Mouse (Mus musculus): ENCODE measurements around the gene Arhgef15. TPM values are rescaled to one million over a fixed set of nuclear protein-coding genes. Genes with fewer than 3 reads are reported as not detected.

Gene Arhgef15
- total RNA-seq, 1 experiment, result 2.5 TPM

GRCm38 (mm10) chr11:68933885-68934507 lies 23.3 kb downstream of the Arhgef15 start:
- Histone ChIP-seq H3K4me3 (ENCODE audit: insufficient read depth in 1 of 2, low read depth in 1 of 2, low read length in 2 of 2, poor library complexity in 1 of 2, severe bottlenecking in 1 of 2) (no peak overlapping the region), H3K9me3 (ENCODE audit: control insufficient read depth, insufficient read depth, low read depth, low read length) (no peaks in the 10 kb centered on the region), H3K4me1 (ENCODE audit: control insufficient read depth in 2 of 2, insufficient read depth in 2 of 2, low read length in 2 of 2, poor library complexity in 1 of 2) (no peaks in the 10 kb centered on the region), H3K27ac (ENCODE audit: insufficient read depth, low read depth, low read length, poor library complexity, severe bottlenecking) (no peak overlapping the region), H3K36me3 (ENCODE audit: control insufficient read depth, insufficient read depth, low read length, poor library complexity, severe bottlenecking) (no peaks in the 10 kb centered on the region), H3K9ac (ENCODE audit: insufficient read depth, low read depth, low read length, poor library complexity, severe bottlenecking) (no peak overlapping the region)
- in situ Hi-C loops (cut with MboI; ENCODE audit: low sequenced_read_pairs in 2 of 2, unreplicated experiment in 2 of 2), result no loop called here
- no peak for DNase-seq (ENCODE audit: low read depth, low spot score)
- no peak for TF ChIP-seq ZC3H11A (IDR thresholded peaks at IDR 0.05; ENCODE audit: borderline replicate concordance, low read depth, low read length)
- TF ChIP-seq MAFK (IDR thresholded peaks at IDR 0.05; ENCODE audit: insufficient read depth, low read depth, low read length), result no peak
- TF ChIP-seq CHD2 (IDR thresholded peaks at IDR 0.05; ENCODE audit: low read depth, low read length), result no peak
- no peak for TF ChIP-seq ZNF384 (IDR thresholded peaks at IDR 0.05; ENCODE audit: low read depth, low read length)
- TF ChIP-seq HCFC1 (IDR thresholded peaks at IDR 0.05; ENCODE audit: borderline replicate concordance, insufficient read depth, low read length), result no peak

GRCm38 (mm10) chr11:68929947-68930346 lies 27.3 kb downstream of the Arhgef15 start:
- TF ChIP-seq ZC3H11A (IDR thresholded peaks at IDR 0.05; ENCODE audit: borderline replicate concordance, low read depth, low read length), result no peak
- TF ChIP-seq MAFK (IDR thresholded peaks at IDR 0.05; ENCODE audit: insufficient read depth, low read depth, low read length), result no peak
- TF ChIP-seq CHD2 (IDR thresholded peaks at IDR 0.05; ENCODE audit: low read depth, low read length), result no peak
- no peak for TF ChIP-seq HCFC1 (IDR thresholded peaks at IDR 0.05; ENCODE audit: borderline replicate concordance, insufficient read depth, low read length)
- TF ChIP-seq ZNF384 (IDR thresholded peaks at IDR 0.05; ENCODE audit: low read depth, low read length), result no peak
- in situ Hi-C loops (cut with MboI; ENCODE audit: low sequenced_read_pairs in 2 of 2, unreplicated experiment in 2 of 2), result no loop called here
- no peak for DNase-seq (ENCODE audit: low read depth, low spot score)
- Histone ChIP-seq H3K36me3 (ENCODE audit: control insufficient read depth, insufficient read depth, low read length, poor library complexity, severe bottlenecking) (no peaks in the 10 kb centered on the region), H3K4me3 (ENCODE audit: insufficient read depth in 1 of 2, low read depth in 1 of 2, low read length in 2 of 2, poor library complexity in 1 of 2, severe bottlenecking in 1 of 2) (no peak overlapping the region), H3K4me1 (ENCODE audit: control insufficient read depth in 2 of 2, insufficient read depth in 2 of 2, low read length in 2 of 2, poor library complexity in 1 of 2) (peaks cover 0 to 3% of the 10 kb centered on the region in 2 experiments; a peak in 1 of 4 replicates), H3K27ac (ENCODE audit: insufficient read depth, low read depth, low read length, poor library complexity, severe bottlenecking) (no peak overlapping the region), H3K9ac (ENCODE audit: insufficient read depth, low read depth, low read length, poor library complexity, severe bottlenecking) (no peak overlapping the region), H3K9me3 (ENCODE audit: control insufficient read depth, insufficient read depth, low read depth, low read length) (no peaks in the 10 kb centered on the region)

- Histone ChIP-seq H3K4me3 (ENCODE audit: insufficient read depth in 1 of 2, low read depth in 1 of 2, low read length in 2 of 2, poor library complexity in 1 of 2, severe bottlenecking in 1 of 2) (no peak within 1 kb of the TSS), H3K36me3 (ENCODE audit: control insufficient read depth, insufficient read depth, low read length, poor library complexity, severe bottlenecking) (no peaks in the 10 kb centered on the region), H3K27ac (ENCODE audit: insufficient read depth, low read depth, low read length, poor library complexity, severe bottlenecking) (no peak within 1 kb of the TSS), H3K4me1 (ENCODE audit: control insufficient read depth in 2 of 2, insufficient read depth in 2 of 2, low read length in 2 of 2, poor library complexity in 1 of 2) (peaks cover 0 to 3% of the 10 kb centered on the region in 2 experiments; a peak in 1 of 4 replicates), H3K9me3 (ENCODE audit: control insufficient read depth, insufficient read depth, low read depth, low read length) (no peaks in the 10 kb centered on the region), H3K9ac (ENCODE audit: insufficient read depth, low read depth, low read length, poor library complexity, severe bottlenecking) (no peak within 1 kb of the TSS)
- no peak for TF ChIP-seq MAFK (IDR thresholded peaks at IDR 0.05; ENCODE audit: insufficient read depth, low read depth, low read length)
- TF ChIP-seq CHD2 (IDR thresholded peaks at IDR 0.05; ENCODE audit: low read depth, low read length), result no peak
- TF ChIP-seq HCFC1 (IDR thresholded peaks at IDR 0.05; ENCODE audit: borderline replicate concordance, insufficient read depth, low read length), result no peak
- TF ChIP-seq ZC3H11A (IDR thresholded peaks at IDR 0.05; ENCODE audit: borderline replicate concordance, low read depth, low read length), result no peak
- TF ChIP-seq ZNF384 (IDR thresholded peaks at IDR 0.05; ENCODE audit: low read depth, low read length), result no peak
- in situ Hi-C loops (cut with MboI; ENCODE audit: low sequenced_read_pairs in 2 of 2, unreplicated experiment in 2 of 2), result no loop called here
- no peak for DNase-seq (ENCODE audit: low read depth, low spot score)
Observed at GRCm38 (mm10) chr11:68926981-68927380, 30.3 kb downstream of the Arhgef15 start, which contains the start of gene Odf4. Odf4 (minus strand) TSS chr11:68927081.

- TF ChIP-seq MAFK (IDR thresholded peaks at IDR 0.05; ENCODE audit: insufficient read depth, low read depth, low read length) (no peak), HCFC1 (IDR thresholded peaks at IDR 0.05; ENCODE audit: borderline replicate concordance, insufficient read depth, low read length) (no peak), CHD2 (IDR thresholded peaks at IDR 0.05; ENCODE audit: low read depth, low read length) (no peak), ZC3H11A (IDR thresholded peaks at IDR 0.05; ENCODE audit: borderline replicate concordance, low read depth, low read length) (no peak), ZNF384 (IDR thresholded peaks at IDR 0.05; ENCODE audit: low read depth, low read length) (no peak)
- no peak overlapping the region for H3K27ac ChIP-seq (ENCODE audit: insufficient read depth, low read depth, low read length, poor library complexity, severe bottlenecking)
- no peak overlapping the region for H3K9ac ChIP-seq (ENCODE audit: insufficient read depth, low read depth, low read length, poor library complexity, severe bottlenecking)
- peaks cover 0 to 3% of the 10 kb centered on the region in 2 experiments; a peak in 1 of 4 replicates for H3K4me1 ChIP-seq (ENCODE audit: control insufficient read depth in 2 of 2, insufficient read depth in 2 of 2, low read length in 2 of 2, poor library complexity in 1 of 2)
- H3K4me3 ChIP-seq (ENCODE audit: insufficient read depth in 1 of 2, low read depth in 1 of 2, low read length in 2 of 2, poor library complexity in 1 of 2, severe bottlenecking in 1 of 2), result no peak overlapping the region
- DNase-seq (ENCODE audit: low read depth, low spot score), result no peak
- in situ Hi-C loops (cut with MboI; ENCODE audit: low sequenced_read_pairs in 2 of 2, unreplicated experiment in 2 of 2), result no loop called here
- no peaks in the 10 kb centered on the region for H3K36me3 ChIP-seq (ENCODE audit: control insufficient read depth, insufficient read depth, low read length, poor library complexity, severe bottlenecking)
- no peaks in the 10 kb centered on the region for H3K9me3 ChIP-seq (ENCODE audit: control insufficient read depth, insufficient read depth, low read depth, low read length)
Observed at GRCm38 (mm10) chr11:68924749-68925148, 32.5 kb downstream of the Arhgef15 start.
